Mouse (Mus musculus) small intestine, adult 10 weeks (tissue): Measurements from ENCODE around the gene Rev1. TPM values are rescaled to one million over a fixed set of nuclear protein-coding genes. Genes with fewer than 3 reads are reported as not detected.

Source experiments
- polyA plus RNA-seq: library from polyadenylated mRNA; stranded (reverse); fragments of 350-450 nt; fragmentation: Illumina TruSeq; extraction: RNeasy Lipid Tissue Mini Kit (QIAGEN cat#74804); gene quantifications from one replicate; pipeline ENCODE4 v1.2.3, GENCODE M21; 2014; ENCODE audit warnings: low replicate concordance

Rev1 gene
- 17.4 TPM for polyA plus RNA-seq

DNA sequence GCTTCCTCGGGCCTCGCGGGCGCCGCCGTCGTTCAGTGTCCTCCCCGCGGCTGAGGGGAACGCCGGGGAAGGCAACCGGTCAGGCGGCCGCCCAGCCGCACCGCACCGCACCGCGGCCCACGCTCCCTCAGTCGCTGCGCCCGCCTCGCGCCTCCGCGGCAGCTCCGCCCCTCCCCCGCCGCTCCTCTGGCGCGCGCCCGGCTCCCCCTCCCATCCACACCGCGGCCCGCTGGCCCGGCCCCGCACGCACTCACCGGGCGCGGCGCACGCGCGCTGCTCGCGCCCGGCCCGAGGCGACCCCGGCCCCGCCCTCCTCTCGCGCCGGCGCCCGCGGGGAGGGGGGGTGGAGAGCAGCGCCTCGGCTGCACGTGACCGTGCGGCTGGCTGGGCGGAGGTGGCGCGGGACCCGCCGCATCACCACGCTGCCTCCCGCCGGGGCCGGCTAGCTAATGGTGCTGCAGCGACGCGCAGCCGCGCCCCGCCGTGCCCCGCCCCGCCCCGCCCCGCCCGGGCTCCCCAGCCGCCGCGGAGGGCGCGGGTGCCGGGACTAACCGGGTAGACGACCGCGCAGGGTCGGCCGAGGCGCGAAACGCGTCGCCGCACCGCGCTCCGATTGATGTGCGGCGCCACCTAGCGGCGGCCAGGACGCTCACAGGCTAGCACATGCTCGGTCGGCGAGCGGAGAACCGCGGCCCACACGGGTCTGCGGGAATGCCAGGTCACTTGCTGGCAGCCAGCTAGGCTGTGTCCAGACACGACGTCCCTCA lies at the start of gene Rev1:
Gene Rev1, minus strand, starts transcription at position 301 of the 767 bp plus-strand sequence.

Other genes starting within 250 kb of the Rev1 start
- gene Mitd1, start 239.4 kb downstream of the Rev1 start, polyA plus RNA-seq: 101 TPM
- 254 TPM for gene Mrpl30, start 239.3 kb downstream of the Rev1 start, polyA plus RNA-seq
- not detected for gene Lyg2, start 213.3 kb downstream of the Rev1 start, polyA plus RNA-seq
- gene Lyg1, start 172.0 kb downstream of the Rev1 start, polyA plus RNA-seq: not detected
- gene Txndc9, start 131.9 kb downstream of the Rev1 start, polyA plus RNA-seq: 164 TPM
- 58.3 TPM for gene Eif5b, start 131.8 kb downstream of the Rev1 start, polyA plus RNA-seq